Comparison of ENCODE assay signal across 29 mouse cellular contexts in the genomic region with DNA sequence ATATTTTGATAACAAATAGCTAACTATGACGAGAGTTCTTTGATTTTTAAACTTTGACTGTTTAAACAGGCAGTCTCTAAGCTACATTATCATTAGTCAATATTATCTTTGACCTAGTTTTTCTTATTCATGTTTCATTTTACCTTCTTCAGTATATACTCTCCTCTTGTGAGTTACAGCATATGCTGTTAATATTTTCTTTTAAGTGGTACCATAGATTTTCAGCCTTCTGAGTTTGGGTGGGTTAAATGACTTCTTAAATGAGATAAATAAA. TPM values are rescaled to one million over a fixed set of nuclear protein-coding genes. Genes with fewer than 3 reads are reported as not detected.
"Had no signal": no experiment of that assay in that cellular context is flagged by ENCODE, and none has a peak within 500 bp of the region (broad histone marks: within the 10 kb centered on the region; RNA-seq: fewer than 3 reads in every experiment).

No protein-coding gene starts in this region.

- DNase-seq: liver, postnatal 0 days; lung, adult 2 months; lung, postnatal 14 days; lung, postnatal 36 days; midbrain, embryonic 14.5 days; retina, postnatal 1 day; right cerebral cortex, adult 18-20 months; right cerebral cortex, postnatal 25 days; right cerebral cortex, postnatal 4 days; spleen, adult 18-20 months; thymus, adult 2 months; thymus, postnatal 25 days; thymus, postnatal 4 days had no signal

- H3K27ac ChIP-seq: liver, embryonic 15.5 days; lung, embryonic 15.5 days; macrophage; neural tube, embryonic 13.5 days; neural tube, embryonic 15.5 days; stomach, embryonic 15.5 days had no signal

- ATAC-seq: liver, postnatal 0 days; lung, postnatal 0 days; midbrain, embryonic 16.5 days had no signal

- H3K27me3 ChIP-seq: liver, embryonic 15.5 days; lung, embryonic 15.5 days; megakaryocyte, embryonic 14.5 days; neural tube, embryonic 13.5 days; neural tube, embryonic 15.5 days; stomach, embryonic 15.5 days had no signal

- H3K4me2 ChIP-seq: liver, embryonic 15.5 days; lung, embryonic 15.5 days; midbrain, embryonic 11.5 days; neural tube, embryonic 13.5 days; neural tube, embryonic 15.5 days; stomach, embryonic 15.5 days had no signal

- H3K4me1 ChIP-seq: liver, embryonic 15.5 days; lung, embryonic 15.5 days; megakaryocyte, embryonic 14.5 days; neural tube, embryonic 13.5 days; neural tube, embryonic 15.5 days; stomach, embryonic 15.5 days had no signal

- H3K9me3 ChIP-seq: liver, embryonic 15.5 days; lung, embryonic 15.5 days; megakaryocyte, embryonic 14.5 days; neural tube, embryonic 13.5 days; neural tube, embryonic 15.5 days; stomach, embryonic 15.5 days had no signal

- H3K4me3 ChIP-seq: liver, embryonic 15.5 days; lung, embryonic 15.5 days; megakaryocyte, embryonic 14.5 days; myocyte; neural tube, embryonic 13.5 days; neural tube, embryonic 15.5 days; stomach, embryonic 15.5 days had no signal

- H3K36me3 ChIP-seq: liver, embryonic 15.5 days; lung, embryonic 15.5 days; neural tube, embryonic 13.5 days; neural tube, embryonic 15.5 days; stomach, embryonic 15.5 days had no signal

- H3K9ac ChIP-seq: liver, embryonic 15.5 days; liver, postnatal 0 days; lung, embryonic 15.5 days; neural tube, embryonic 13.5 days; neural tube, embryonic 15.5 days; stomach, embryonic 15.5 days had no signal

RNA-seq across cellular contexts. Expression of a gene that starts 23.9 kb away (rescaled TPM):
- polyA plus RNA-seq: lung, postnatal 0 days; macrophage; midbrain, embryonic 14.5 days; midbrain, embryonic 16.5 days; myocyte; neural tube, embryonic 11.5 days; neural tube, embryonic 13.5 days; neural tube, embryonic 15.5 days had no signal

RNA-seq across cellular contexts. Expression of a gene that starts 32.2 kb away (rescaled TPM):
- total RNA-seq: megakaryocyte progenitor cell, adult 5-6 weeks had no signal
- polyA plus RNA-seq: macrophage; midbrain, embryonic 11.5 days; midbrain, embryonic 14.5 days; midbrain, embryonic 16.5 days; myocyte; neural tube, embryonic 11.5 days; neural tube, embryonic 13.5 days; testis, adult 2 months; urinary bladder, adult 2 months had no signal

RNA-seq across cellular contexts. Expression of a gene that starts 51.2 kb away (rescaled TPM):
- total RNA-seq: megakaryocyte progenitor cell, adult 5-6 weeks had no signal
- polyA plus RNA-seq: liver, embryonic 15.5 days; liver, postnatal 0 days; lung, embryonic 15.5 days; lung, postnatal 0 days; macrophage; midbrain, embryonic 11.5 days; midbrain, embryonic 14.5 days; midbrain, embryonic 16.5 days; myocyte; neural tube, embryonic 11.5 days; neural tube, embryonic 13.5 days; neural tube, embryonic 15.5 days; small intestine, adult 2 months; testis, adult 2 months; thymus, adult 2 months; urinary bladder, adult 2 months had no signal
